Mouse (Mus musculus): ENCODE results near the gene Baz1b. TPM values are rescaled to one million over a fixed set of nuclear protein-coding genes. Genes with fewer than 3 reads are reported as not detected.

The Baz1b gene
- polyA plus RNA-seq (2015; fragmentation: Nextera tagmentation; extraction: Ambion mirVana) = 10.5 and 11.7 TPM in 2 replicates

DNA sequence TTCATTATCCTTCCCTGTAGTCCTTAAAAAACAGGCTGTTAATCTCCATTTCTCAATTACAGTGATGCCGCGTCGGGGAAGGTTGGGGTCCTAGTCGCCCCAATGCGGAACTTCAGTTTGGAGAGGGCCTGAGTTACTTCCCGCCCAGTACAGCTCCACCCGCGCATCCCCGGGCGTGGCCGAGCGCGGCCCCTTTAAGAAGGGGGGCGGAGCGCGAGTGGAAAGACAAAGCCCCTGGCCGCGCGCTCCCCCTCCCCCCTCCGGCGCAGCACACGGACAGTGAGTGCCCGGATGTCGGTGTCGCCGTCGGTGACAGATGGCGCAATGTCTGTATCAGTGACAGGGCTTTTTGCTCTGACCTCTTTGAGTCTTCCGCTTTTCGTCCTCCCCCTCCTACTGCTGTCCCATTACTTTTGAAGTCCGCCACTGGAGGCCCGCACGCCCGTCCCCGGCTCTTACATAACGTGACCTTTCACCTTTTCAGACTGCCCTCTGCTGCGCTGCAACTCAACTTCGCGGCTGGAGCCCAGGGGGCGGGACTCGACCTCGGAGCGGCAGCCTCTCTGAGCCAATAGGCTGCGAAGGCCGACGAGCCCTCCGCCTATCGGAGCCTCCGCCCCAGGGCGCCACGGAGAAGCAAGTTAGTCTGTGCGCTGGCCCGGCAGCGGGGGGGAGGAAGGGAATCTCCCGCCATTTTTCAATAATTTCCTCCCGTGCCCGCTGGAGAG is at the start of gene Baz1b:
TSS of gene Baz1b (plus strand) at position 644 of the 728 bp plus-strand sequence.
- H3K4me3 ChIP-seq (ENCODE audit: low read depth, low read length) = peak within 1 kb of the TSS; percentile 97
- no peaks in the 10 kb centered on the region for H3K9me3 ChIP-seq (ENCODE audit: low read length)
- TF ChIP-seq CTCF (IDR thresholded peaks at IDR 0.05; ENCODE audit: low read depth) = peak; percentile 23; the same call in 1 of the 2 replicates
- TF ChIP-seq EP300 (IDR thresholded peaks at IDR 0.05; ENCODE audit: low read depth) = peak; percentile 35; the same call in 1 of the 2 replicates
- H3K4me2 ChIP-seq (ENCODE audit: low read depth, low read length) = peak within 1 kb of the TSS; percentile 83
- DNase-seq = peak; percentile 97
- WGBS (ENCODE audit: insufficient replicate concordance) = under 1% methylated on average over 48 of the region's 57 CpGs
- no peaks in the 10 kb centered on the region for H3K27me3 ChIP-seq (ENCODE audit: insufficient read depth, low read length)
- H3K4me1 ChIP-seq (ENCODE audit: insufficient read depth) = peaks cover 15% of the 10 kb centered on the region
- peaks cover 7% of the 10 kb centered on the region; the same call in 1 of the 2 replicates for H3K36me3 ChIP-seq (replicated peaks; ENCODE audit: insufficient read depth, low read length)
- peak; percentile 94 for ATAC-seq
- H3K27ac ChIP-seq (ENCODE audit: low read depth) = peak within 1 kb of the TSS; percentile 96
- H3K9ac ChIP-seq (replicated peaks) = peak within 1 kb of the TSS; percentile 95

DNA sequence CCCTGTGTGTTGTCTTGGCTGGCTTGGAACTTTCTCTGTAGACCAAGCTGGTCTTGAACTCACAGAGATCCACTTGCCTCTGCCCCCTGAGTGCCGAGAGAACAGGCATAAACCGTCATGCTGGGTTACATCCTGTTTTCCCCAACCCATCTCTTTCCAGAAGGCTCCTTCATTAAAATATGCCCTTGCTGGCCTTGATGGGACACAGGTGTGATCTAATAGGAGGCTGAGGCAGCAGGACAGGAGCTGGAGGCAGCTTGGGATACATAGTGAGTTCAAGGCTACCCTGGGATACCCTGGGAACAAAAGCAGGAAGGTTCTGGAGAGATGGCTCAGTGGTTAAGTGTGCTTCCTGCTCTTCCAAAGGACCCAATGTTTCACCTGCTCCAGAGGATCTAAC is 47.2 kb upstream of the Baz1b start:
- H3K4me2 ChIP-seq (ENCODE audit: low read depth, low read length) = no peak overlapping the region
- 0 out of 2 replicates have a peak, but pooled peaks cover under 1% of the 10 kb centered on the region for H3K4me1 ChIP-seq (ENCODE audit: insufficient read depth)
- H3K9ac ChIP-seq (replicated peaks) = no peak overlapping the region
- DNase-seq = no peak
- H3K4me3 ChIP-seq (ENCODE audit: low read depth, low read length) = no peak overlapping the region
- H3K9me3 ChIP-seq (ENCODE audit: low read length) = no peaks in the 10 kb centered on the region
- 0 out of 2 replicates have a peak, but pooled peaks cover 3% of the 10 kb centered on the region for H3K36me3 ChIP-seq (replicated peaks; ENCODE audit: insufficient read depth, low read length)
- H3K27me3 ChIP-seq (ENCODE audit: insufficient read depth, low read length) = no peaks in the 10 kb centered on the region
- ATAC-seq = no peak
- H3K27ac ChIP-seq (ENCODE audit: low read depth) = no peak overlapping the region
- WGBS (ENCODE audit: insufficient replicate concordance) = 65% methylated on average over 2 of the region's 2 CpGs
- TF ChIP-seq EP300 (IDR thresholded peaks at IDR 0.05; ENCODE audit: low read depth) (no peak), CTCF (IDR thresholded peaks at IDR 0.05; ENCODE audit: low read depth) (no peak)

DNA sequence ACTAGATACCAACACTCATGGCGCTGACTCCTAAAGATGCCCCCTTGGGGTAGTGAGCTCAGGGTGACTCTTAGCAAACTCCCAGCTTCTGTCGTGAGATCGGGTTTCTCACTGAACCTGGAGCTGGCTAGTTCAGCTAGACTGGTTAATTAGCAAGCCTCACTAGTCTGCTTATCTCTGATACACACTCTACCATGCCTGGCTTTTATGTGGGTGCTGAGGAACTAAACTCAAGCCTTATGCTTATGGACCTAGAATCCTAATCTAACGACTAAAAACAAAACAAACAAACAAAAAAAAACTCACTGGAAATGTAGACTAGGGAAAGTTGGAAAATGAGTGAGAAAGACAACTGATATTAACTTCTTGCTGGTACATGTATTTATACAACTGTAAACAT is 42.6 kb upstream of the Baz1b start:
- no peak for DNase-seq
- no peak overlapping the region for H3K9ac ChIP-seq (replicated peaks)
- H3K4me1 ChIP-seq (ENCODE audit: insufficient read depth) = peaks cover 8% of the 10 kb centered on the region
- WGBS (ENCODE audit: insufficient replicate concordance) = 44% methylated on average over 4 of the region's 4 CpGs
- no peaks in the 10 kb centered on the region for H3K27me3 ChIP-seq (ENCODE audit: insufficient read depth, low read length)
- no peak for ATAC-seq
- no peaks in the 10 kb centered on the region for H3K36me3 ChIP-seq (replicated peaks; ENCODE audit: insufficient read depth, low read length)
- H3K27ac ChIP-seq (ENCODE audit: low read depth) = no peak overlapping the region
- TF ChIP-seq EP300 (IDR thresholded peaks at IDR 0.05; ENCODE audit: low read depth) (no peak), CTCF (IDR thresholded peaks at IDR 0.05; ENCODE audit: low read depth) (no peak)
- no peaks in the 10 kb centered on the region for H3K9me3 ChIP-seq (ENCODE audit: low read length)
- no peak overlapping the region for H3K4me3 ChIP-seq (ENCODE audit: low read depth, low read length)
- no peak overlapping the region for H3K4me2 ChIP-seq (ENCODE audit: low read depth, low read length)

DNA sequence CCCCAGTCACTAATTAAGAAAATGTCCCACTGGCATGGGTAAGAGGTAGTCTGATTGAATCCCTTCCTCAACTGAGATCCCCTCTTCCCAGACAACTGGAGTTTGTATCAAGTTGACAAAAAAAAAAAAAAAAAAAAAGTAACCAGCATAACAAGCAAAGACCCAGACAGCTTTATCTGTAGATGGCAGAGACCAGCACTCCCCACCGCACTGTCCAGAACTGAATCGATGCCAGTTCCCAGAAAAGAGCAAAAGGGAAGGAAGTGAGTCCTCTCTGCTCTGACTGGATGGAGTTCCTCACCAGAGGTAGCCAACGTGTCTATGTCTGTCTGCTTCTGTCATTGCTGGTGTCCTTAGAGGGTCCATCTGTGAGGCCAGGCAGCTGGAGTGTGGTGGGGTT is 41.5 kb upstream of the Baz1b start:
- Histone ChIP-seq H3K36me3 (replicated peaks; ENCODE audit: insufficient read depth, low read length) (no peaks in the 10 kb centered on the region), H3K4me1 (ENCODE audit: insufficient read depth) (peaks cover 11% of the 10 kb centered on the region), H3K4me2 (ENCODE audit: low read depth, low read length) (no peak overlapping the region), H3K27ac (ENCODE audit: low read depth) (no peak overlapping the region), H3K9me3 (ENCODE audit: low read length) (no peaks in the 10 kb centered on the region), H3K27me3 (ENCODE audit: insufficient read depth, low read length) (no peaks in the 10 kb centered on the region), H3K9ac (replicated peaks) (no peak overlapping the region), H3K4me3 (ENCODE audit: low read depth, low read length) (no peak overlapping the region)
- TF ChIP-seq CTCF (IDR thresholded peaks at IDR 0.05; ENCODE audit: low read depth) (no peak), EP300 (IDR thresholded peaks at IDR 0.05; ENCODE audit: low read depth) (no peak)
- DNase-seq = no peak
- no peak for ATAC-seq
- 30% methylated on average over 3 of the region's 3 CpGs for WGBS (ENCODE audit: insufficient replicate concordance)

DNA sequence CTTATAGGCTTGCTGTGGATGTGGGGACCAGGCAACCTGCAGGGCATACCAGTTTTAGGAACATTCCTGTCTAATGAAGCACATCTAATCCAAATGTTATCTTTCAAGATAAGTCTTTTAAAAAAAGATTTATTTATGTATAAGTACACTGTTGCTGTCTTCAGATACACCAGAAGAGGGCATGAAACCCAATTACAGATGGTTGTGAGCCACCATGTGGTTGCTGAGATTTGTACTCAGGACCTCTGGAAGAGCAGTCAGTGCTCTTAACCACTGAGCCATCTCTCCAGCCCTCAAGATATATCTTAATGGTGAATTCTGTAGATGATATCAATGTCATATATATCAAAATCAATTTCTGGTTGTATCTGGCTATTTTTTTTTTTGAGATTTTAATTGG is 41.1 kb upstream of the Baz1b start:
- DNase-seq (no peak), ATAC-seq (no peak)
- H3K27me3 ChIP-seq (ENCODE audit: insufficient read depth, low read length) = no peaks in the 10 kb centered on the region
- no peak overlapping the region for H3K27ac ChIP-seq (ENCODE audit: low read depth)
- TF ChIP-seq EP300 (IDR thresholded peaks at IDR 0.05; ENCODE audit: low read depth) (no peak), CTCF (IDR thresholded peaks at IDR 0.05; ENCODE audit: low read depth) (no peak)
- H3K9ac ChIP-seq (replicated peaks) = no peak overlapping the region
- no peak overlapping the region for H3K4me2 ChIP-seq (ENCODE audit: low read depth, low read length)
- H3K4me1 ChIP-seq (ENCODE audit: insufficient read depth) = peaks cover 13% of the 10 kb centered on the region
- no peaks in the 10 kb centered on the region for H3K9me3 ChIP-seq (ENCODE audit: low read length)
- no peak overlapping the region for H3K4me3 ChIP-seq (ENCODE audit: low read depth, low read length)
- no peaks in the 10 kb centered on the region for H3K36me3 ChIP-seq (replicated peaks; ENCODE audit: insufficient read depth, low read length)

DNA sequence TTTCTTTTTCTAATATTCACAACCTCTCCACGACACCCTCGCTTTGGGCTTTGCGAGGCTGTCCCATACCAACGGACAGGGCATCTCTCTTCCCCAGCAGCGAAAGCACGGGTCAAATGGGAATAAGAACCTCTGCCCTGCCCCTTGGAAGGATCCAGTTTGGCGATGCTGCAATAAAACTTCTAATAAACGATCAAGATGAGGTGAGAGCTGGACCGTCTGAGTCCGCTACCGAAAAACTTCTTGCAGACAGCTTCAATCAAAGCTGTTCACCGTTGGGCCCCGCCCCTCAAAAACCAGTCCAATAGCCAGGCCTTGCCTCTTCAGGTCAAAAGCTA is 38.4 kb upstream of the Baz1b start:
- peak overlapping the region; percentile 93 for H3K27ac ChIP-seq (ENCODE audit: low read depth)
- DNase-seq (no peak), ATAC-seq (no peak)
- peak overlapping the region; percentile 68 for H3K9ac ChIP-seq (replicated peaks)
- no peaks in the 10 kb centered on the region for H3K9me3 ChIP-seq (ENCODE audit: low read length)
- peaks cover 8% of the 10 kb centered on the region for H3K36me3 ChIP-seq (replicated peaks; ENCODE audit: insufficient read depth, low read length)
- TF ChIP-seq EP300 (IDR thresholded peaks at IDR 0.05; ENCODE audit: low read depth) (no peak), CTCF (IDR thresholded peaks at IDR 0.05; ENCODE audit: low read depth) (no peak)
- peak overlapping the region; percentile 91 for H3K4me3 ChIP-seq (ENCODE audit: low read depth, low read length)
- peak overlapping the region; percentile 98 for H3K4me2 ChIP-seq (ENCODE audit: low read depth, low read length)
- no peaks in the 10 kb centered on the region for H3K27me3 ChIP-seq (ENCODE audit: insufficient read depth, low read length)
- peaks cover 15% of the 10 kb centered on the region for H3K4me1 ChIP-seq (ENCODE audit: insufficient read depth)
- WGBS (ENCODE audit: insufficient replicate concordance) = 1% methylated on average over 13 of the region's 13 CpGs
